Comparison of ENCODE assay signal across 9 mouse cellular contexts in genomic region chr12:111906309-111906875, GRCm38 (mm10). TPM values are rescaled to one million over a fixed set of nuclear protein-coding genes. Genes with fewer than 3 reads are reported as not detected.
DNase-seq lines count a peak whose midpoint lies in the region; ATAC-seq and TF ChIP-seq lines count a peak whose summit lies in the region.
"Had no signal": no experiment of that assay in that cellular context is flagged by ENCODE, and none has a peak within 500 bp of the region (broad histone marks: within the 10 kb centered on the region; RNA-seq: fewer than 3 reads in every experiment).

No protein-coding gene starts in this region.

- H3K9me3 ChIP-seq in CH12.LX (replicated peaks; ENCODE audit: low read length) = no peaks in the 10 kb centered on the region
- H3K9me3 ChIP-seq in hindbrain, embryonic 11.5 days (ENCODE audit: control insufficient read depth, low read length) = no peaks in the 10 kb centered on the region
- H3K9me3 ChIP-seq in liver, postnatal 0 days (ENCODE audit: low read length) = no peaks in the 10 kb centered on the region

- intact Hi-C loops in heart, adult 2 months (cut with DNase I) = loop anchor here (5.0 kb wide), 1 partner anchor 36 kb away; no protein-coding TSS in a partner anchor
- intact Hi-C loops in left cerebral cortex, postnatal 14 days (cut with DNase I) = loop anchor here (5.0 kb wide), 1 partner anchor 51 kb away; no protein-coding TSS in a partner anchor

- H3K9ac ChIP-seq in heart, adult 2 months (ENCODE audit: low read depth, low read length) = no peak overlapping the region
- no peak overlapping the region for H3K9ac ChIP-seq in CH12.LX (ENCODE audit: insufficient read depth, low read depth)
- no peak overlapping the region for H3K9ac ChIP-seq in hindbrain, embryonic 11.5 days (ENCODE audit: low read depth, low read length)
- H3K9ac ChIP-seq in liver, postnatal 0 days (replicated peaks) = no peak overlapping the region

- H3K27me3 ChIP-seq in heart, adult 2 months (ENCODE audit: control insufficient read depth, insufficient read depth, low read length) = no peaks in the 10 kb centered on the region
- peaks cover 35% of the 10 kb centered on the region for H3K27me3 ChIP-seq in CH12.LX (replicated peaks)
- H3K27me3 ChIP-seq in hindbrain, embryonic 11.5 days (ENCODE audit: control insufficient read depth, insufficient read depth, low read length) = peaks cover 9% of the 10 kb centered on the region
- H3K27me3 ChIP-seq in liver, postnatal 0 days (ENCODE audit: insufficient read depth, low read length) = no peaks in the 10 kb centered on the region

- no peak for TF ChIP-seq CTCF in heart, adult 2 months (IDR thresholded peaks at IDR 0.05)
- no peak for TF ChIP-seq CTCF in CH12.LX (conservative IDR thresholded peaks at IDR 0.05 in 1 of 2, IDR thresholded peaks at IDR 0.05 in 1 of 2; ENCODE audit: low read depth in 2 of 2, low read length in 2 of 2)
- no peak for TF ChIP-seq CTCF in liver, postnatal 0 days (IDR thresholded peaks at IDR 0.05; ENCODE audit: low read depth)

- WGBS in heart, adult 2 months = 44% methylated on average over 5 of the region's 5 CpGs
- 63% methylated on average over 5 of the region's 5 CpGs for WGBS in hindbrain, embryonic 11.5 days
- 34% methylated on average over 5 of the region's 5 CpGs for WGBS in liver, postnatal 0 days (ENCODE audit: insufficient replicate concordance)

- in situ Hi-C loops in CH12.LX (cut with MboI; ENCODE audit: low pct_ligation_motif_present, low pct_unique_long_range_greater_than_20kb, low sequenced_read_pairs) = no loop called here

- H3K4me3 ChIP-seq in heart, adult 2 months = peak overlapping the region; percentile 92
- H3K4me3 ChIP-seq in CH12.LX (replicated peaks in 1 of 3; ENCODE audit: low read depth in 2 of 3, low read length in 2 of 3, poor library complexity in 1 of 3) = no peak overlapping the region
- H3K4me3 ChIP-seq in hindbrain, embryonic 11.5 days (ENCODE audit: low read depth, low read length) = no peak overlapping the region
- peak overlapping the region; percentile 73 for H3K4me3 ChIP-seq in liver, postnatal 0 days (ENCODE audit: low read depth, low read length)

- H3K27ac ChIP-seq in heart, adult 2 months = peak overlapping the region; percentile 78
- no peak overlapping the region for H3K27ac ChIP-seq in CH12.LX (ENCODE audit: insufficient read depth, low read depth)
- H3K27ac ChIP-seq in hindbrain, embryonic 11.5 days (ENCODE audit: low read depth, low read length) = no peak overlapping the region
- no peak overlapping the region for H3K27ac ChIP-seq in liver, postnatal 0 days (ENCODE audit: low read depth)

- dilution Hi-C loops in CH12.LX (cut with MboI; ENCODE audit: extremely low pct_ligation_motif_present, extremely low pct_unique_long_range_greater_than_20kb, low sequenced_read_pairs) = no loop called here

- peaks cover 2% of the 10 kb centered on the region; the same call in 1 of the 2 replicates for H3K79me2 ChIP-seq in heart, adult 2 months (replicated peaks; ENCODE audit: control insufficient read depth, insufficient read depth, low read length)
- H3K79me2 ChIP-seq in CH12.LX (replicated peaks; ENCODE audit: control insufficient read depth, extremely low read depth, insufficient read depth, poor library complexity, severe bottlenecking) = no peaks in the 10 kb centered on the region

- peaks cover 4% of the 10 kb centered on the region for H3K36me3 ChIP-seq in heart, adult 2 months (ENCODE audit: control insufficient read depth, insufficient read depth, low read length)
- H3K36me3 ChIP-seq in CH12.LX (replicated peaks in 1 of 2; ENCODE audit: control insufficient read depth in 1 of 2, insufficient read depth in 1 of 2, low read length in 1 of 2) = no peaks in the 10 kb centered on the region
- H3K36me3 ChIP-seq in hindbrain, embryonic 11.5 days (ENCODE audit: control insufficient read depth, insufficient read depth, low read length) = no peaks in the 10 kb centered on the region
- no peaks in the 10 kb centered on the region for H3K36me3 ChIP-seq in liver, postnatal 0 days (replicated peaks; ENCODE audit: insufficient read depth, low read length)

- TF ChIP-seq POLR2A in heart, adult 2 months (IDR thresholded peaks at IDR 0.05; ENCODE audit: insufficient read depth, low read depth, low read length) = no peak
- no peak for TF ChIP-seq POLR2A in CH12.LX (IDR thresholded peaks at IDR 0.05; ENCODE audit: low read depth, low read length)

- DNase-seq in heart, adult 2 months = no peak
- no peak for DNase-seq in heart, adult 18-20 months
- DNase-seq in CH12.LX (ENCODE audit: extremely low read depth) = no peak
- peak; percentile 15 for DNase-seq in hindbrain, embryonic 11.5 days (ENCODE audit: low spot score)
- DNase-seq in liver, postnatal 0 days = no peak
- no peak for DNase-seq in c-Kit-positive CD71-positive TER-119-positive erythroid progenitor cells, embryonic 14.5 days (ENCODE audit: low spot score)
- DNase-seq in left cerebral cortex, postnatal 14 days (ENCODE audit: low spot score in 2 of 2) = no peak
- DNase-seq in layer of hippocampus, adult 18-20 months (ENCODE audit: low spot score in 2 of 2) = no peak
- DNase-seq: thymus, adult 18-20 months had no signal

- ATAC-seq in hindbrain, embryonic 11.5 days (ENCODE audit: low FRiP score) = no peak
- ATAC-seq in liver, postnatal 0 days = no peak

- no peak for TF ChIP-seq RAD21 in CH12.LX (IDR thresholded peaks at IDR 0.05; ENCODE audit: low read depth, low read length)

- H3K4me1 ChIP-seq in heart, adult 2 months (ENCODE audit: control insufficient read depth, insufficient read depth, low read length) = peaks cover 11% of the 10 kb centered on the region
- H3K4me1 ChIP-seq in CH12.LX (ENCODE audit: control insufficient read depth in 1 of 2, insufficient read depth in 2 of 2) = peaks cover 11 to 23% of the 10 kb centered on the region in 2 experiments; a peak in 3 of 4 replicates
- H3K4me1 ChIP-seq in hindbrain, embryonic 11.5 days (replicated peaks; ENCODE audit: control insufficient read depth, insufficient read depth, low read length) = no peaks in the 10 kb centered on the region
- H3K4me1 ChIP-seq in liver, postnatal 0 days (ENCODE audit: insufficient read depth) = peaks cover 17% of the 10 kb centered on the region

- no peak for TF ChIP-seq EP300 in heart, adult 2 months (IDR thresholded peaks at IDR 0.05; ENCODE audit: insufficient read depth, low read depth, low read length)
- no peak for TF ChIP-seq EP300 in CH12.LX (IDR thresholded peaks at IDR 0.05; ENCODE audit: low read length)
- TF ChIP-seq EP300 in liver, postnatal 0 days (IDR thresholded peaks at IDR 0.05; ENCODE audit: low read depth) = no peak

- peak overlapping the region; percentile 82; the same call in 1 of the 2 replicates for H3K4me2 ChIP-seq in CH12.LX (ENCODE audit: insufficient read depth, low read depth, poor library complexity, severe bottlenecking)
- no peak overlapping the region for H3K4me2 ChIP-seq in hindbrain, embryonic 11.5 days (replicated peaks; ENCODE audit: low read depth, low read length)
- peak overlapping the region; percentile 87 for H3K4me2 ChIP-seq in liver, postnatal 0 days (ENCODE audit: low read depth, low read length)

TF ChIP-seq in CH12.LX, 34 proteins besides CTCF, POLR2A, EP300 and RAD21:
- TF ChIP-seq MAZ (IDR thresholded peaks at IDR 0.05; ENCODE audit: low read depth, low read length) = no peak
- no peak for TF ChIP-seq USF1 (IDR thresholded peaks at IDR 0.05; ENCODE audit: low read depth, low read length)
- no peak for TF ChIP-seq JUND (conservative IDR thresholded peaks at IDR 0.05; ENCODE audit: low read depth, low read length)
- no peak for TF ChIP-seq JUN (IDR thresholded peaks at IDR 0.05; ENCODE audit: insufficient read depth, low read depth, low read length)
- TF ChIP-seq CHD2 (IDR thresholded peaks at IDR 0.05; ENCODE audit: low read length) = no peak
- no peak for TF ChIP-seq MAX (IDR thresholded peaks at IDR 0.05; ENCODE audit: low read length)
- TF ChIP-seq RCOR1 (conservative IDR thresholded peaks at IDR 0.05; ENCODE audit: low read depth, low read length) = no peak
- no peak for TF ChIP-seq IRF4 (IDR thresholded peaks at IDR 0.05; ENCODE audit: low read depth, low read length)
- no peak for TF ChIP-seq ELF1 (IDR thresholded peaks at IDR 0.05; ENCODE audit: low read depth, low read length)
- TF ChIP-seq ZNF384 (IDR thresholded peaks at IDR 0.05; ENCODE audit: low read depth, low read length) = no peak
- TF ChIP-seq MYC (IDR thresholded peaks at IDR 0.05; ENCODE audit: low read depth, low read length) = no peak
- no peak for TF ChIP-seq BHLHE40 (IDR thresholded peaks at IDR 0.05; ENCODE audit: low read depth, low read length)
- no peak for TF ChIP-seq GABPA (IDR thresholded peaks at IDR 0.05; ENCODE audit: insufficient replicate concordance, low read depth, low read length)
- TF ChIP-seq ETS1 (conservative IDR thresholded peaks at IDR 0.05; ENCODE audit: low read depth, low read length) = no peak
- TF ChIP-seq E2F4 (IDR thresholded peaks at IDR 0.05; ENCODE audit: insufficient replicate concordance, low read depth, low read length) = no peak
- TF ChIP-seq KAT2A (IDR thresholded peaks at IDR 0.05; ENCODE audit: insufficient replicate concordance, low read length) = no peak
- TF ChIP-seq NELFE (IDR thresholded peaks at IDR 0.05; ENCODE audit: low read depth, low read length) = no peak

RNA-seq across cellular contexts. Expression of gene Ppp1r13b, which starts 1.5 kb away (rescaled TPM):
- total RNA-seq in heart, adult 2 months (2021) = 10 to 100 TPM; 18.0 to 18.1 TPM
- 11.8 and 16.6 TPM in 2 replicates for polyA plus RNA-seq in heart, adult 2 months (2012; rRNA removed)
- total RNA-seq in heart, adult 18-20 months (2021) = 10 to 100 TPM; 16.9 to 17.8 TPM
- total RNA-seq in CH12.LX (2012; rRNA removed) = 0.64 and 0.76 TPM in 2 replicates
- 0.34 and 0.42 TPM in 2 replicates for total RNA-seq in CH12.LX (2014; rRNA removed)
- polyA plus RNA-seq in CH12.LX (2012; ENCODE audit: insufficient read length, low read depth) = 1.3 and 2.0 TPM in 2 replicates
- polyA plus RNA-seq in hindbrain, embryonic 11.5 days (2014; fragmentation: Nextera tagmentation; extraction: Ambion mirVana) = 8.3 and 9.5 TPM in 2 replicates
- 4.3 and 4.5 TPM in 2 replicates for polyA plus RNA-seq in liver, postnatal 0 days (2015; fragmentation: Nextera tagmentation; extraction: Ambion mirVana)
- total RNA-seq in left cerebral cortex, postnatal 14 days (2021) = 10 to 100 TPM; 61.2 to 64.4 TPM
- 10 to 100 TPM; 92.7 to 98.4 TPM for total RNA-seq in layer of hippocampus, adult 18-20 months (2021)

Comparison
In these comparisons a context has a peak if more than half of its experiments do, and no peak if none do; other contexts are left out.
1. H3K4me3 ChIP-seq: peak in heart, adult 2 months (single experiment) and liver, postnatal 0 days (single experiment); none in CH12.LX (0 of 3) and hindbrain, embryonic 11.5 days (single experiment).
2. RNA of gene Ppp1r13b, which starts 1.5 kb away (total RNA-seq): 92.7 to 98.4 TPM in layer of hippocampus, adult 18-20 months, 61.2 to 64.4 TPM in left cerebral cortex, postnatal 14 days, 18.0 to 18.1 TPM in heart, adult 2 months and 16.9 to 17.8 TPM in heart, adult 18-20 months; 0.34 to 0.76 TPM in CH12.LX; every median in the first group is over 10 times any median in the second.